Mouse (Mus musculus): ENCODE data around the gene Cish. TPM values are rescaled to one million over a fixed set of nuclear protein-coding genes. Genes with fewer than 3 reads are reported as not detected.
A peak's percentile ranks its signal among the peaks of the same experiment; 100 is the strongest.

The Cish gene
- total RNA-seq (2021), result 10 to 100 TPM; 31.7 to 31.8 TPM
- long read RNA-seq, experiment 1, transcript Cish-201 (3 exons, 2,850 nt), result major isoform, 7 of 12 reads
- long read RNA-seq, experiment 1, partial matches to known transcripts, result 5 of 12 reads
- long read RNA-seq, experiment 1, other reads (novel, unspliced or antisense), result 0 of 12 reads
- long read RNA-seq, experiment 2, partial matches to known transcripts, result 0 of 3 reads
- long read RNA-seq, experiment 2, other reads (novel, unspliced or antisense), result 0 of 3 reads

- DNase-seq, result no peak
These were observed at the start of gene Cish for GRCm38 (mm10) chr9:107296016-107296040. TSS of gene Cish (plus strand) at chr9:107296026.

DNA sequence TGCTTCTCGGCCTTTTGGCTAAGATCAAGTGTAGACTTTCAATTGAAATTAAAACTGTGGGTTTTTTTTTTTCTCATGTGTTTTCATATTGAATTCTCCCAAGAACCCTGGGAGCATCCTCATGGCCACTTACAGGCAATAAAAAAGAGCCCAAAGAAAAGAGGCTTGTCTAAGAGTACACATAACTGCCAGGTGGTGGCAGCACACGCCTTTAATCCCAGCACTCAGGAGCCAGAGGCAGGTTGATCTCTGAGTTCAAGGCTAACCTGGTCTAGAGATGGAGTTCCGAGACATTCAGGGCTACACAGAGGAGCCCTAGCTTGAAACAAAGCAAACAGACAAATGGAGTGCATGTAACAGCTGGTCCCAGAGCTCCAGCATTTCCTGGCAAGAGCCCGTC, 49.7 kb upstream of the Cish start:
- peak in 1 of 2 experiments; percentile 48 for DNase-seq

GRCm38 (mm10) chr9:107249154-107249553, 46.7 kb upstream of the Cish start:
- no peak for DNase-seq

DNA sequence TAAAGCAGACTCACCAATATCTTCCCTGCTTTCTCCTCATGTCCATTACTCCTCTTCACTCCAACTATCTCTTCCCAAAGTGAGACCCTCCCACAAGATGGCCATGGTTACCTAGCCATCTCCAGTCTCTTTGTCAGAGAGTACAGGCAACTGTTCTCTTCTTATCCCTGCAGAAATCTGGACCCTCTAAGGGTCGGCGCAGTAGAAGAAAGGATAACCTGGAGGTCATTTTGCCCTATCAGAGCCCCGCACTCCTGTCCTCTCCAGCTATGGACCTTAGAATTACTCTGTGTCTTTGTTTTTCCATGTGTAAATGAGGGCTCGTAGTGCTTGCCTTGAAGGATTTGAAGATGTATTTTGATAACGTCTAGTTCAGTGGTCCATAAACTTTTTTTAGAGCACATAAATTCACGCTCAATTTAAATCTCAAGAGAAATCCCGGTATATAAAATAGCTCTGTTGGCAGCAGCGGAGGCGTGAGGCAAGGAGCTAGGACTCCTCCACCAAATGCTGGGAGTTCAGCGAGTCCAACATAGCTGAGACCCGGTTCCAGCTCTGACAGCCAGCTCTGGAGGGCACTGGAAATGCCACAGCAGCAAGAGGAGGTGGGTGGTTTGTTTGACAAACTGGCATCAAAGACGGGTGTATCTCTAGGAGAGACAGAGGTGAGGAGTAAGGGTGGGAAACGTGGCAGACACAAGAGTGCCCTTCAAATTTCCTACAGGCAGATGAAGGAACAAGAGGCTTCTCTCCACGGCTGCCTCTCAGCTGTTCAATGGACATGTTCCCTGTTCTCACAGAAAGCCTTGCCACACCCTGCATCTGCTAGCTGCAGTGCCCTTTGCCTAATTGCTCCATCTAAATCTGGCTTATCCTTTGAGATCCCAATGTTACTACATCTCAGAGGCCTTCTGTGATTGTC, 45.1 kb upstream of the Cish start:
- no peak for DNase-seq

DNA sequence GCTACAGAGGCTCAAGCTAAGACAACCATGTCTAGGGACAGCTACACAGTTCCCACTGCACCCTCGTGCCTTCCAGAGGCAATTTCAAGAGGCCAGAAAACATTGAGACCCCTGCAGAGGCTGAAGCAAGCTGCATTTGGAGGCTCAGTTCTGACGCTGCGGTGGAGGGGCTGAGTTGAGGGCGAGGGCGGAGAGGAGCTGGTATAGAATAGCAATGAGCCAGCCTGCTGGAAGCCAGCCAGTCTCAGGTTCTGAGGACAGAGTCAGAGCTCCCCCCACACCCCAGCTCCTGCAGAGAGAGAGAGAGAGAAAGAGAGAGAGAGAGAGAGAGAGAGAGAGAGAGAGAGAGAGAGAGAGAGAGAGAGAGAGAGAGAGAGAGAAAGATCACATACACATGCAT, 43.7 kb upstream of the Cish start:
- no peak for DNase-seq

DNA sequence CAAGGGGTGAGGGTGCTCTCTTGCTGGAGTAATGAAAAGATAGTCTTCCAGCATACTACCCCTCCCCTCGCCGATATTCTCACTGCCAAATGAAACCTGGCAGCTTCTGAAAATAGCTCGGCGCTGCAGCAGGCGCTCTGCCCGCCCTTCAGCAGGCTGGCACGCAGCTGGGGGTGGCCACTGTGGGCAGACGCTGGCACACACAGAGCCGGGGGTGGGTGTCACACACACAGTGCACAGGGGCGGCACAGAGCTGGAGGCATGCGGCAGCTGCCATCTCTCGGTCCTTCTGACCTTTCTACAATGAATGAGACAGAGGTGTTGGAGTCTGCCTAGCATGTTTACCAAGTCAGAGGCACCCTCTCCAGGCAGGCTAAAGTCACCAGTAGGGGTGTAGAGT, 41.4 kb upstream of the Cish start:
- DNase-seq, result peak; percentile 36 to 56

DNA sequence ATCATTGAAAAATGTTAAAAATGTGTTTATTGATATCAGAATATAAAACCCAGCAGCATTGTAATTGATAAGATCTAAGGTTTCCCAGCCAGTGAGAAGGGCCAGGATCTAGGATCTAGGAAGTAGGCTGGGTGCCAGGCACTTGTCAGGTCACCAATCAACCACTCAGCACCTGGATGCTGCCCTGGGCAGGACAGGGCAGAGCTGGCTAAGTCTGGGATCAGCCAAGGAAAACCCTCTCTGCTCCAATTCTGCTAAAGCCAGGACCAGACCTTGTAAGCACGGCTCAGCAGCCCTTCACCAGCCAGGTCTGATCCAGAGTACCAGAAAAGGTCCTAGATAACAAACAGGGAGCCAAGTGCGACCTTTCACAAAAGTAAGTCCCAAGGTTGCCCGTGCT, 40.9 kb upstream of the Cish start:
- DNase-seq, result no peak

DNA sequence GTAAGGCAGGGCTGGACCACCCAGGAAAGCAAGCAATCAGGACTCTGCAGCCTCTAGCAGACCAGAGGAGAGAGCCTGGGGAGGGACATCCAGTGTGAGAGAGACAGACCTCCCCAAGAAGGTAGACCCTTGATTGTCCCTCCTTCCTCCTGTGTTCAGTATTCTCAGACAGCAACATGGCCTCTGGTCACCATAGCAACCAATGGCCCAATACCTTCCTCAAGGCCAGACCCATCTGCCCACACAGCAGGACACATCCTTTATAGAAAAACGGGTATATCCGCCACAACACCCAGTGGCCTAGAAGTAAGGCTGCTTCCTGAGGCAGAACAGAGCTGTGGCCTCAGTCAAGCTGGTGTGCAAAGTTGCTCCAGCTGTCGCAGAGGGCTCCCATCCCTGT, 40.2 kb upstream of the Cish start:
- no peak for DNase-seq

- DNase-seq, result no peak
These were observed 36.3 kb upstream of the Cish start for GRCm38 (mm10) chr9:107259571-107259970.

- DNase-seq, result no peak
These were observed 35.4 kb upstream of the Cish start for GRCm38 (mm10) chr9:107260429-107260828.

DNA sequence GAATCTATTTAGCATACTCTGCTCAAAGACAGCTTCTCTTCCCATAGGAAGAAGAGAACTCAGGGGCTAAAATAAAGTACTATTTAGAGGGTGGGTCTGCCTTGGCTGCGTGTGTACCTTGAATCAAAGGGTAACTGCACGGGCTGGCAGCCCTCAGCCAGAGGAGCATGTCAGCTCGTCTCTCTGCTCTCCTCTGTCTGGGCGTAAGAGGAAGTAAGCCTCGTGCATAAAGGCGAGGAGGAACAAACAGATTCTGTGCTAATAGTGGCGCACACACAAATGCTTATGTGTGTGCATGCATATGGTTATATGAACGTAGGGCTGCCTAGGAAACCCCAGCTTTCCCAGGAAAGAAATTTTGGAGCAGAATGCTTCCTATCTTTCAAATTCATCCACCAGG, 35.0 kb upstream of the Cish start:
- no peak for DNase-seq

DNA sequence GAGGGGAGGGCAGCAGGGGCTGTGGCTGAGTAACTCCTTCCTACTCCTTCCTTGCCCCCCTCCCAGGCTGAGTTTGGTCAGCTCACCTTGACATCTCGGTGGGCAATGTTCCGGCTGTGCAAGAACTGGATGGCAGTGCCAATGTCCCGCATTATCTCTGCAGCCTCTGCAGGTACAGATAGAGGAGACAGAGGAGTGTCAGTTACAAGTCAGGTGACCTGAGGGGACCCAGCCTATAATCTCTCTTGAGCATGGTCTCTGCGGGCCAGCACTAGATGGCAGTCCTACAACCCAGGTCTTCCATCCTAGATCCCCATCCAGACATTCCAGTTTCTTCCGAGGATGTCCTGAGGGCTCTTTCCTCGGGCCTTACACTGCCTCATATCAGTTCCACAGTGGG, 34.0 kb upstream of the Cish start:
- DNase-seq, result no peak

DNA sequence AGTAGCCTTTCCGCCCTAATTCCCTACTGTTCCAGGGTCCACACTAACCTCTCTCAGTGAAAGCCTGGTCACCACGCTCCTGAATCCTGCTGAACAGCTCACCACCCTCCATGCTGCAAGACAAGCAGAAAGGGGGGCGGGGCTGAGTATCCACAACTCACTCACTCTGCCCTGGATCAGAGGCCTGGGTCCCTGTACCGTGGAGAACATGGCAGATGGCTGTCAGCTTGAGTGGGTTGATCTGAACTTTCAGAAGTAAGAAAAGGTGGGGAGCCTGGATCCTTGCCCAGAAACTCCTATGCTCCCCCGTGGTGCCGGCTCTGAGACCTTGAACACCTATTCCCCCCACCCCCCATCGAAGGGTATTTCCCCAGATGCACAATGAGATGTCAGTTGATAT, 33.5 kb upstream of the Cish start:
- no peak for DNase-seq

DNA sequence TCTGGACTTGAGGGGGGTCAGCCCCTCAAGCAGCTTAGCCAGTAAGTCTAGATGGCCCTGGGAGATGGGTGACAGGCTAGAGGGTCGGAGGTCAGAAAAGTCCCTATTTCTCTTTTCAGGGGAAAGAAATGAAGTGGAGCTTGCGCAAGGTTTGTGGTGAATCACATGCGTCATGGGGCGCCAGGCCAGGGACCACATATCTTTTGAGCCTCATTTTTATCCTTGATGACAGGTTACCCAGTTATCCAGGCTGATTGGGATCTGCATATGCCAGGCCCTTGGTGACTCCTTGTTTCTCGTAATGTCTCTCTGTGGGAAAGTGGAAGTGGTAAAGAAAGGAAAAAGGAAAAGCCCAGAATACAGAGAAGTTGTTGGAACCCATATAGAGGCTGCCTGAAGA, 31.9 kb upstream of the Cish start:
- DNase-seq, result peak; percentile 77 to 88

DNA sequence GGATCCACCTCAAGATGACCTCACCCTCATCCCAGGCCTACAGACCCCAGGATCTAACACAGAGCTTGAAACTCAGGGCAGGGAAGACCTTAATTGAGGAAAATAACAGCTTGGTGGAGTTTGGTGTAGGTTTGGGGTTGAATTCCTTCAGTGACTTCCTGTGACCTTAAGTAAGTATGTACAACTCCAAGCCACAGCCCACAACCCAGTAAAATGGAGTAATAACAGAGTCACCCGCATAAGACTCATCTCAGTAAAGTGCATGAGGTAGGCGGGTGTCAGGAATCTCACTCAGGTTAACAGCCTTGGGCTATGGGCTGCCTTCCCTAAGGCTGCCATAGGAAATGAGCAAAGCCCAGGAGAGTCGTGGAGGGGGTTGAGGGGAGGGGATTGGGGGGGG, 31.1 kb upstream of the Cish start:
- DNase-seq, result no peak

GRCm38 (mm10) chr9:107267028-107267427, 28.8 kb upstream of the Cish start:
- no peak for DNase-seq

- no peak for DNase-seq
These were observed 28.0 kb upstream of the Cish start for GRCm38 (mm10) chr9:107267721-107268402.

DNA sequence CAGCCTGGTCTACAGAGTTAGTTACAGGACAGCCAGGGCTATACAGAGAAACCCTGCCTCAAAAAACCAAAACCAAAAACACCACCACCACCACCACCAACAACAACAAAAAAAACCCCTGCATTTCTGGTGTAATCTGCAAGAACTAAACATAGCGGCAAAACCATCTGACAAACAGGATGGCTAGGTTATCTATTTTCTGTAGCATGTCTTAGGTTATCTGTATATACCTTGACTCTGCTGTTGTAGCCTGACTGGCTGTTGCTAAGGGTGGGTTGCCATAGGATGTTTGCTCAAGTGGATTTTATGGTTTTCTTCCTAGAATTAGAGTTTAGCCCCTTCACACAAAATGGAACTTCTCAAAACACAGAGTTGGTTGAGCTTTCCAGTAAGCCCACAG, 26.1 kb upstream of the Cish start:
- DNase-seq, result no peak

- DNase-seq, result no peak
These were observed 24.5 kb upstream of the Cish start for GRCm38 (mm10) chr9:107271177-107271938.

GRCm38 (mm10) chr9:107272284-107272683, 23.5 kb upstream of the Cish start:
- DNase-seq, result no peak

DNA sequence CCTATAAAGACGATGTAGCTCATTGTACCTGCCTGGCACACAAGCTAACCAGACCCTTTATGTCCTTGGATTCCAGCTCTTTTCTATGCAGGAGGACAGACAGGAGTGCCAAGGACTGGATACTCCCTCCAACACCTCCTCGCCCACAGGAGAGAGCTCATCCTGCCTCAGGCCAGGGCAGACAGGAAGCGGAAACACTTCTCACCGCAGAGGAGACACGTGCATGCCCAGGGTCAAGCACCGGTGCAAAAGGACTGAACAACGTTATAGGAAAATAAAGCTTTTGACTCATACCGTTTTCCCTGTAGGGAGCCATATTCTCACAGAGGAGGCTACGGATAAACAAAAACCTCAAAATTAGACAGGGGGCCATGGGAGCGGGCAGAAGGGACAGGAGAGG, 22.6 kb upstream of the Cish start:
- DNase-seq, result no peak

- DNase-seq, result no peak
These were observed 21.1 kb upstream of the Cish start for GRCm38 (mm10) chr9:107274751-107275150.

DNA sequence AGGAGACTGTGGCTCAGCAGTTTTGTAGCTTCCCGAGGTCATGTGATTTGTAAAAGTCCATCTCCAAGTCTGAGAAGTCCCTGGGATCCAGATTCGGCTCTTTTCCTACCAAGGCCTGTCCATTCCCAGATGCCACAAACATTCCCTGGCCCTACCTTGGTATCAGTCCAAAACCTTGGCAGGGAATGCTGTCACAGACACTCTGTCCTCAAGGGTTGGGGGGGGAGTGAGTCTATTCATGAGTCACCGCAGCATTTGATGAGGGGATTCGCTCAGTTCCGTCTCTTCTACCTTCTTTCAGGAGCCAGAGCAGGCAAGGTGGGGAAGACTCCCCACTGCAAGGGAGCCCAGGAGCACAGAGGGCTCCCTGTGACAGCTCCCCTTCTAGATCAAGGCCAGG, 20.1 kb upstream of the Cish start:
- DNase-seq, result peak; percentile 69 to 73
